Mouse (Mus musculus): ENCODE results near the gene Tha1.
A peak's percentile ranks its signal among the peaks of the same experiment; 100 is the strongest.

Gene Tha1

DNA sequence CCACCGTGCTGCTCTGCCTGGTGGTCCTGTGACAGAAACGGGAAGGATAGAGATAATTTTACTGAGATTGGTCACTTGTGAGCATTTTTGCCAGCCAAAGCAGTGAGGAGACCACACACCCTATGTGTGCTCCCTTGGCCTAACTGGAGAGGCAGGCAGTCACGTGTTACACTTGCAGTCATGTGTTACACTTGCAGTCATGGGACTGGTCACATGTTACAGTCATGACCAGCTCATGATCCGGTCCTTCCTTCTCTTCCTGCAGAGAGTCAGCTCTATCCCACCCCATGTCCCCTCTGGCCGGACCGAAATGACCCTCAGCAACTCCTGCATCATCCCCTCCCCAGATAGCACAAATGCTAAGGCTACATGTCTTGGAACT is 7.7 kb upstream of the Tha1 start:
- no peak for DNase-seq (ENCODE audit: low spot score)

DNA sequence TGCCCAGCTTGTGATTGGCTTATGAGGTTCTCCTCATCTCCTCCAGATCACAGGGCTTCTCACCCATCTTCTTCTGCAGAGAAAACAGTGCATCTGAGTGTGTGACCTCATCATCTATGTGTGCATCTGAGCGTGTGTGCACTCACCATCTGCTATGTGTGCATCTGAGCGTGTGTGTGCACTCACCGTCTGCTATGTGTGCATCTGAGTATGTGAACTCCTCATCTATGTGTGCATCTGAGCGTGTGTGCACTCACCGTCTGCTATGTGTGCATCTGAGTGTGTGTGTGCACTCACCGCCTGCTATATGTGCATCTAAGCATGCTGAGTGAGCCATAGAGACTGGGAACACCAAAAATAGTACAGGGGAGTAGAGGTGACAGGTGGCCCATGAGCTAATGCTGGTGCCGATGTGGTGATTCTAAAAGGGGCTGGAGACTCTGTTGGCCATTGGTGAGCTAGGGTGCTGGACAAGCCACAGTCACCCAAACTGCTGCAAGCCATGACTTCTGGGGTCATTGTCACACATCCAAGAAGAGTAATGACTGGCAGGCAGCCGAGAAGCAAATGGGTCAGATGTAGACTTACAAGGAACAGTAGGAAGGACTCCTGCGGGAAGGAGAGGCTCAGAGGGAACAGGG is 7.2 kb upstream of the Tha1 start:
- no peak for DNase-seq (ENCODE audit: low spot score)

DNA sequence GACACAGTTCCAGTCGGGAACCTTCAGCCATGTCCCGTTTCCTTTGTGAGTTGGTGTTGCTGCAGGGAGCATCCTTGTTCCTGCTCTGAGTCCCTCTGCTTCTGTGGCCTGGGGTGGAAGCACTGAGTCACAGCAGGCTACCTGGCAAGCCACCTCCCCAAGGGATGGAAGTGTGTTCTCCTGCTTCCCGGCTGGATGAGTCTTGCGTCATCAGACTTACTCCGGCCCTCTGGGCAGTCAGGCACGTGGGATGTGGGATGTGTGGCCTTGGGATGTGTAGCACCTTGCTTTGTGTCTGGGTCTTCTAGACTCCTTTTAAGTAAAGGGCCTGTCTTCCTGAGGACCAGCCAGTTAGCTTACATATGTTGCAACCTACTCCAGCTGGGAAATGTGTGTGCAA is 6.4 kb upstream of the Tha1 start:
- DNase-seq (ENCODE audit: low spot score) = no peak

DNA sequence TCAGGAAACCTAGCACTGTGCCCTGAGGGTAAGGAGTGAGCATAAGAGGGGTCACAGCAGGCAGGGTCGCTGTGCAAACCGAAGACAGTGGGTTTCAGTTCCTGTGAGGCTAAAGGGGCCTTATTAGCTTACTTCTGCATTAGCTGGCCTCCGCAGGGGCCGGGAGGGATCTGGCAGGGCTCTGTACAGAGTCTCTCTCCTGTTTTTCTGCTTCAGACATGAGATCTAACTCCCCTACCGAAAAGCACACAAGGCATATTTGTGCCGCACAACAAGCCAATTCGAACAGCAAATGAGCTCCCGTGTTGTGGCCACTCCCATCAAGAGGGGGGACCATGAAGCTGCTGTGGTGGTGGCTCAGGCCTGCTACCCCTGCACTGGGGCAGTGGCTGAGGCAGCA is 5.6 kb upstream of the Tha1 start:
- no peak for DNase-seq (ENCODE audit: low spot score)

DNA sequence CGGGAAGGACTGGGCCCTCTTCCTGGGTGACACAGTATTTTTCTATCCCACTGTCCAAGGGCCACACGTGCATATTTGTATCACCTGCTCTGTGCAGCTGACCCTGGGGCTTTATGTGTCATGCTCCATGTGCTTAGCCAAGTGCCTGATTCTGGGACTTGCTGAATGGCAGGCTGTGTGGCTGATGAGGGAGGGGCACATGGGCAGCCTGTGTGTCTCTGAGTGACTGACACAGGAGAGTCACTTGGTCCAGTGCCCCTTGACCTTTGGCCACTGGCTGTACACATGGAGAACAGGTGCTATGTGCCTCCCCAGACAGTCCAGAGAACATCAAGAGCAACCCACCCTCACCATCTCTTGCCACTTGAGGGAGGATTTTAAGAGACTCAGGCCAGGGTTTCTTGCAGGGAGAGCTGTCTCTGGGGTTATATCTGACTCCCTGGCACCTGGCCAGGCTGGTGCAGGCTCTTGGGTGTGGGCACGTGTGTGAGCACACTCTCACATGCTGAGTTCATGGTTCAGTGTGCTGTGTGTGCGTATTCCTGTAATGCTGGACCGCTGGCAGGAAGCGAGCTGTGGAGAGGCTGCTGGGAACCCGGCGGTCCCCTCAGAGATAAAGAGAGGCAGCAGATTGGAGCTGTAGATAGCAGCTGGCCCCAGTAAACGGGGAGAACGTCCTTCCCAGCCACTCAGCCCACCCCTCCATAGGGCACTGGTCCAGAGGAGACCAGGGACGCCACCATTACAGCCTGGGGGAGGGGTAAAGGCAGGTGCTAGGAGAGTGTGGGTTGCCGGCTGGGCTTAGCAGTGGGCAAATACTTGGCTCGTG is 4.8 kb upstream of the Tha1 start:
- DNase-seq (ENCODE audit: low spot score) = no peak

DNA sequence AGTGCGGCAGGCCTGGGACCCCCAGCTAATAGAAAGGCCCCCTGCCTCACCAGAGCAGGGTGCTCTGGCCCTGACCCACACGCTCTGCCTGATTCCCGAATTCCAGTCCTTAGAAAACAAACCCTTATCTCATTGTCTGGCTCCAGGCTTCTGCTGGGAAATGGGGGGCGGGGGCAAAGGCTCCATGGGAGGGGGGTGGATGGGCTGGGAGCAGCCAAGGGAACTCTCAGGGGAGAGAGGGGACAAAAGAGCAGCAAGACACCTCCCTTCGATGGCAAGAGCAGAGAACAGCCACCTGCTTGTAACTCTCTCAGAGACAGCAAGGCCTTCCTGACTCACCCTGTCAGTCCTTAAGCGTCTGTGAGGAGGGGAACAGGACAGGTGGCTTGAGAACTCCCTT is 2.4 kb upstream of the Tha1 start:
- no peak for DNase-seq (ENCODE audit: low spot score)

DNA sequence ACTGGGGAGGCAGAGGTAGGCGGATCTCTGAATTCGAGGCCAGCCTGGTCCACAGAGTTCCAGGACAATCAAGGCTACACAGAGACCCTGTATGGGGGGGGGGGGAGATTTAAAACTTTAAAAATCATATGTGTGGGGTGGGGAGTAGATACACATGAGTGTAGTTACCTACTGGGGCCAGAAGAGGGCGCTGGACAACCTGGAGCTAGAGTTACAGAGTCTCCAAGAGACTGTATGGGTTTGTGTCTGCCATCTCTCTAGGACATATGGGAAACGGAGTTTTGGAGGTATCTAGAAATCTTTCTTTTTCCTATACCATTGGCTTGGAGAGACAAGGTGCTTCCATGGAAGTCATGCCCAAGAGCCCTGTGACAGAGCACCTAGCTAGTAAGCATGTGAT is 1.1 kb upstream of the Tha1 start:
- no peak for DNase-seq (ENCODE audit: low spot score)

DNA sequence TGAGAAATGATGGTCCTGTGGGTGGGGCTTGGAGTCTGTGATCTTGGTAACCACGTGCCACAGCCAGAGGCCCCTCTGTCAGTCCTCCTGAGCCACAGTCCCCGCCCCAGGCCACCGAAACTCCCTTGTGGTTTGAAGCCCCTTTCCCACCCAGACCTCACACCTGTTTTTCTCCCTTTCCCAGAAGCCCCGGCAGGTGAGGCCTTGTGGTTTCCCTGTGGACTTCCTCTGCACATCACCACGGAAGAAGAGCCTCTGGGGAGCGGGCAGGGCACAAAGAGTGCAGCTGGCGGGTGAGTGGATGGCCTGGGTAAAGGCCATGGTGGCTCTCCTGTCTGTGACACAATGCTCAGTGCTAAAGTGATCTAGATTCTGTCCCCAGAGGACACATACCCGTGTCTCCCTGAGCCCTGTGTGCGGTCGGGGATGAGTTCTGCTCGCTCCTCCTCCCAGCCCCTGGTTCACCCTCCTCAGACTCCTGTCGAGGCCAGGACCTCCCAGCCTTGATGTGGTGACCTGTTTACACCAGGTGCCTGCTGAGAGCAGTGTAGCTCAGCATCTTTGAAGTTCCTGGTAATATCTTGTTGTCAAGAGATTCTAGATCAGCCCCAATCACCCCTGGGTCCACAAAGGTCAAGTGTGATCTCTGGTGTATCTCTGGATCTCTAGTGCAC is 1.2 kb downstream of the Tha1 start:
- no peak for DNase-seq (ENCODE audit: low spot score)

DNA sequence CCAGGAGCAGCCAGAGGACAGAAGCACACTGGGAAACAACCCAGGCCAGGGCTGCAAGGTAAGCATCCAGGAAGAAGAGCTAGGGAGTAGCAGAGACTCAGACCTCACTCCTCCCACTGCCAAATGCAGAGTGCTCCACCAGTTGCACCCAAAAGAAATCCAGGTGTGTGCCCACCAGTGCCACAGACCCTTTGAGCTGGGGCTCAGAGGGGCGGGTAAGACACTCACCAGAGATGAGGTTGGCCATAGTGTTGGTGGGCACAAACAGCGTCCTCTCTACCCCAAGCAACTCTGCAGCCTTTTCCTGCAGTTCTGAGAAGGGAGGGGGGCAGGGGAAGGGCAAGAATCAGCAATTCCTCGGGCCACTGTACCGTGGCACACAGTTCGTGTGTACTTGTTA is 1.9 kb downstream of the Tha1 start:
- no peak for DNase-seq (ENCODE audit: low spot score)

DNA sequence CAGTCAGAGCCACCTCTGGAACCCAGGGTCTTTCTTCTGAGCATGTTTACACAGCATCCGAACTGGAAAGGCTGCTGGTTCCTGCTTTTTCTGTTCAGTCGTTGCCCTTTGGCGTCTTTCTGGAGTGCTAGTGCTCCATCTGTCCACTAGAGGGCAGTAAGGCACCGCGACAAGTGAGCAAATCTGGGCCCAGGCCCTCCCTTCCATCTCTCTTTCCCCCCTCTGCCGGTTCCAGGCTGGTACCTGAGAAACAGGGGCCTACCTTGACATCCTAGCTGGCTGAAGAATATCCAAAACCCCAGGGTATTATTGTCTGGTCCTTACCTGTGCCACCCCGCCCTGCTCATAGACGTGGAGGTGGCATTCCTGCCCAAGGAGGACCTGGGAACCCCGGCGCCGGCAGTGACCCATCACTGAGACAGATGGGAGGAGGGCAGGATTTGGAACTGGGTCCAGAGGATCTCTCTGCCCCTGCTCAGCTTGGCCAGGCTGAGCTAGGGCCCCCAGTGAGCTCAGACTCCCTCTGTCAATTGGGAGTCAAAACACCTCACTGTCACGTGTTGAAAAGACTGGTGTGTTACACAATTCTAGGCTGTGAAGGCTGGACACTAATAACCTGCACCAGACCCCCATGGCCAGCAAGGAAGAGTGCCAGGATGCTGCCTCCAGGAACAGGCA is 2.5 kb downstream of the Tha1 start:
- no peak for DNase-seq (ENCODE audit: low spot score)

DNA sequence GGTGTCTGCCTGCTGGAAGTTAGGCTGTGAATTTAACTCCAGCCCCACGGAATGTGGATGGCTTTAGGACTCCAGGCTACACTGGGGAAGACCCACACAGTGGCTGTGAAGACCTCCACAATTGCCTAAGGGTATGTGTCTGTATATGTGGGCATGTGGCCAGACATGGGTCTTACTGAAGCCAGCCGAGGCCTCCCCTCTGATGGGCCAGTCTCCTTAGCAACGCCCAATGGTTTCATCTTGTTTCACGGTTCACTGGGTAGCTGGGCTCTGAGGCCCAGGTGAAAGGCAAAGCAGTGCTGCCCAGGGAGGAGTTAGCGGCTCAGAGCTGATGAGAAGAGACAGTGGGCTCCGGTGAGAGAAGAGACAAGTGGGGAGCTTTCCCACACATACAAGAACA is 7.3 kb downstream of the Tha1 start:
- no peak for DNase-seq (ENCODE audit: low spot score)

DNA sequence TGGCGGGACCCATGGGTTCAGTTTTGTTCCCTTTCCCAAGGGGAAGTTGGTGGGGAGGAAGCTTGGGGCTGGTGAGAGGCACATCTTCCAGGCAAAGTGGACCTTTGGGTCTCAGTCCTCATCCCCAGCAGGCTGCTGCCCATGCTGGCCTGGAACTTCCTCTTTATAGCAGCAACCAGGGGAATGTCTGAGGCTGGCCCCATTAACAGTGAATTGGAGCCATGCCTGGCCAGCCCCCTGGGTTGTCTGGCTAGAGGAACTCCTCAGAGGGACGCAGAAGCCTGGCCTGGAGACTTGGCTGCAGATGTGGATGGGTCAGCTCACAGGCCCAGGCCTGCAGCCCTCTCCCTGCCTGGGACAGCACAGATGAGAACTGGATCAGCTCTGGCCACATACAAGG is 8.5 kb downstream of the Tha1 start:
- DNase-seq (ENCODE audit: low spot score) = no peak

DNA sequence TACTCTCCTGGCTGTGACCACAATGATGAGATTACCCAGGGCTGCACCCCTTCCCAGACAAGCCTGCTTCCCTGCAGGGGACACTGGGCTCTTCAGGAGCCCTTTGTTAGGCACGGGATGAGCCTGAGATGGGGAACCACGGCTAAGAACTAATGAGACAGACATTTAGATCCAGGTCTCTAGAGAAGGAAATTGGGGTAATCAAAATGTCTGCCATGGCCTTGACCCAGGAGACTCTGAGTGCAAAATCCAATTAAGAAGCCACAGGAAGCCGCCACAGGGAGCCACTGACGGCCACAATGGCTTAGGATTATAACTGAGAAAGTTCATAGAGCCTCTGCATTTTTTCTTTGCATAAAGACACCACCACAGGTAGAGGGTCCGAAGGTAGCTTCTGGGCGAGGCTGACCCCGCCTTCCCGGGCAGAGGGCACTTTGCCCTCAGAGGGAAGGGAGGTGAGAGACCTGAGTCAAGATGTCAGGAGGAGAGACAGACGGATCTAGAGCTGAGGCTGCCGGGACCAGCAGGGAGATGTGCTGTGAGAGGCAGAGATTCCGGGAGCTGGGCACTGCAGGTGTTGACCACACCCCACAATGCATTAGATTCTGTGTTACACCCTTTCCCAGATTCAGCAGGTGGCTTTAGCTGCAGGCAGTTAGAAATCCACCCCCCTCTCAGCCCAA is 10.0 kb downstream of the Tha1 start:
- no peak for DNase-seq (ENCODE audit: low spot score)

DNA sequence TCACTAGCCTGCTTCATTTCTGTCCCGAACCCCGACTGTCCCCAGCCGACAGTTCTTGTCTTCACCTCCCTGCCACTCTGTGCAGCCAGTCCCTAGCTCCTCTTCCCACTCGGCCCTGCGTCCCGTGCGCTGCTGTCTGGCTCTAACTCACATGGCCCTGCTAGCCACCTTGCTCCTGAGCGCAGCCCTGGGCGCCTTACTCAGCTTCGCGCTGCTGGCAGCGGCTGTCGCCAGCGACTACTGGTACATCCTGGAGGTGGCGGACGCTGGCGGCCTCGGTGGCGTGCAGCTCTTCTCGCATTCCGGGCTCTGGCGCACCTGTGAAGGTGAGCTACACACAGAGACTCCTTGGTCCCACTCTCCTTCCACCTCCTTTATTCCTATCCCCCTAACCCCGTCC is 12.7 kb downstream of the Tha1 start, which contains the start of gene Tmem235:
Tmem235 (plus strand) TSS at position 152 of the 400 bp plus-strand sequence.
- no peak for DNase-seq (ENCODE audit: low spot score)

DNA sequence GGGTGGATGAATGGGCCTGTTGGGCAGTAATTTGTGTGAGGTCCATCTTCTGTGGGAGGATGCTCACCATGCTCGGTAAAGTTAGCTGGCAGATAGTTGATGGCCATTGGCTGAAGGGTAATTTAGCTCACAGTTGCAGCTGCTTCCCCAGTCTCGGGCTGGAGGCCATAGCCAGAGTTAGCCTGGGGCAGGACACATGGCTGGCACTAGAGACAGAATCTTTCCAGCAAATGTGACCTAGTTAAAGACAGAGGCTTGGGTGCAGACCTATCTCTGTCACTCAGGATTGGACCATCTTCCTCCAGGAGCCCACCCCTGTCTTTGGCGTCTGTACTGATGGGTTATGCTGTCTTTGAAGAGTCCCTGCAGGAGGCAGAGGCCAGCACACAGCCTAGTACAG is 14.9 kb downstream of the Tha1 start:
- DNase-seq (ENCODE audit: low spot score) = no peak

DNA sequence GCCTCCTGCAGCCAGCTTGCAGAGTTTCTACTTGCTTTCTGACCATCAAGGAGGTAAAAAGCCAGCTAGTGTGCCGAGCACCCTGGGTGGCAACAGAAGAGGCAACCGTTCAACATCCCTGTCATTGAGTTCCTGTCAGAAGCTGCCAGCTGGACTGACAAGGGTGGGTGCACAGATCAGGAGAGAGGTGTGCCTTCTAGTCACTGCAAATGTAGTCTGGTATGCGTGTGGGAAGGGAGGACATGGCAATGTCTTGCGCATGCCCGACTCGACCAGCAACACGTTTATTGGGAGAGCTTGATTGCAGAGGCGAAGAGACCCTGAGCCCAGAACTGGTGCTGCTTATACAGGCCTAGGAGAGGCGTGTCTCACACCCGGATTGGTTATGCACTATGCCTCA is 15.8 kb downstream of the Tha1 start:
- DNase-seq (ENCODE audit: low spot score) = no peak

DNA sequence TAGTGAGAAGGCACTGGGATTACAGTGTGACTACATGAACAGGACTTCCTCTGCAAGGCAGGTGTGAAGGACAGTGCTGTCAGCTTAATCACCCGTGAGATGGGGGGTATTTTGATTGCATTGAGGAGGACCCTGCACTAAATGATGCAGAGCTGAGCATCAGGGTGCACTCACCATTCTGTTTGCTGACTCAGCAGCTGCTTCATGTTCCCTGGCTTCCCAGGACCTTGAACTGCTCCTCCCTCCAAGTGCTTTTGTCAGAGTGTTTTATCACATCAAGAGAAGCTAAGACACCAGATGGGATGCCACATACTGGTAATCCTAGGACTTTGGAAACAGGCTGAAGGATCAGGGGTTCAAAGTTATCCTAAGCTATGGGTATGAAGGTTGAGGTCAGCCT is 17.3 kb downstream of the Tha1 start:
- no peak for DNase-seq (ENCODE audit: low spot score)

DNA sequence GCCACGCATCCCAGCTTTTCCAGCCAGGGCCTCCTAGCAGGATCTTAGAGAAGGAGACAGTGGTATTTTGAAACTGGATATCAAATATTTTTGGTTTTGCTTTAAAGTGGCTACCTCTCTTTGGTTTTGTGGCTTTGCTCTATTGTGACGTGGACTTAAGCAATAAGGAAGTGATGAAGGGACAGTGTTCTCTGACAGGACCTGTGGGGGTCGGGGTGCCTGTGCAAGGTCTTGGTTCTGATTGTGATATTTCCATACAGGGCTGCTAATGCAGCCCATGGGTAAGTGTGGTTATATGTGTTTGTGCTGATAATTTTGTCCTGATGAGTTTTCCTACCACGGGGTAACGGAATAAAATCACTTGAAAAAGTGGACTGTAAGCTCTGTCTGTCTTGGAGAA is 17.9 kb downstream of the Tha1 start:
- DNase-seq (ENCODE audit: low spot score) = no peak

DNA sequence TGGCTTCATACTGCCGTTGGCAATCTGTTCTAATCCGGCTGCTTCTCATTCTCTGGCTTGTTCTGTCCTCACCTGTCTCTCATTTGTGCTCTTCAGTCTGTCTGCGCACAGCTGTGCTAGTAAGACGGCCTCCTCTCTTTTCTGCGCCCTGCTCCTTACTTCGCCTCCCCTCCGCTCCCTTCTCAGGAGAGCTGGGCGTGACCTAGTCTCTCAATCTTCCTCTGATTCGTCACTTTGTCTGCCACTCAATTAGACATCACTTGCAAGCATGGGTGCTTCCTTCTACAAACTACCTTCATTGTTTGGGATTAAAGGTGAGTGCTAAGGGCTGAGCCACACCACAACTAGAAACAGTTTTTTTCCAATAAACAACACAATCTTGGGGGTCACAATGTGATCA is 19.0 kb downstream of the Tha1 start:
- DNase-seq (ENCODE audit: low spot score) = no peak

DNA sequence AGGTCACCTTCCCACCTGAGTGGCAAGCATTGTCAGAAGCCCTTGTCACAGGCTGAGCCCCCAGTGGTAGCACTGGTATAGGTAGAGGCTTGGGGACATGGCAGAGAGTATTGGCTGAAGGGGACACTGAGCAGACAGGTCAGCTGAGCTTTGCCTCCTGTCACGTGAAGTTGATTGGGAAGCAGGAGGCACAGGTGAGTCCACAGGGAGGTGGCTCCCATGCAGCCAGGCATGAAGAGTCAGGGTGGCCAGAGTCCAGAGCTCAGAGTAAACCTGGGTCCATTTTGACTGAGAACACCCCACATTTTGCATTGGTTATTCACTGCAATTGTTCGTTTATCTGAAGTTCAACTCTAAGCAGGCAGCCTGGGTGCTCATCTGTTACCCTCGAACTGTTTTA is 20.4 kb downstream of the Tha1 start:
- DNase-seq (ENCODE audit: low spot score) = no peak

DNA sequence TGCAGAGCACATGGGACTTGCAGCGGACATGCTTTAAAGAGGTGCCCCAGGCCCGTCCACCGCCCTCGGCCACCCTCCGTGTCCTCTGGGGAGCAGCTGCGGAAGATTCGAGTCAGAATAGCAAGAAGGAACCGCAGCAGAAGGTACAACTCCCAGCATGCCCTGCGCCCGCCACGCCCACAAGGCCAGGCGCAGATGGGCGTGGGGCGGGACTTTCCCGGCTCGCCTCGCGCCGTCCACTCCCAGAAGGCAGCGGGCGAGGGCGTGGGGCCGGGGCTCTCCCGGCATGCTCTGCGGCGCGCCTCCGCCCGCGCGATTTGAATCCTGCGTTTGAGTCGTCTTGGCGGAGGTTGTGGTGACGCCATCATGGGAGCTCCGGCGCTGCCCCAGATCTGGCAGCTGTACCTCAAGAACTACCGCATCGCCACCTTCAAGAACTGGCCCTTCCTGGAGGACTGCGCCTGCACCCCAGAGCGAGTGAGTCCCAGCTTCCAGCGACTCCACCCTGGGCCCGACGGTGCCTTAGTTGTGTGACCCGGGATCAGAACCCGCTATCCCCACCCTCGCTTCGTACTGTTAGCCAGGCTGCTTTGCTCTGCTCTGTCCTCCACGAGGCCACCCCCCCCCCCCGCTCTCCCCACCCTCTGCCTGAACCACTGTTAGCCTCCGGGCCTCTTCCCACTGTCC is 24.2 kb downstream of the Tha1 start, which contains the start of gene Birc5:
Birc5 (plus strand) TSS at position 267 of the 687 bp plus-strand sequence.
- peak; percentile 82 for DNase-seq (ENCODE audit: low spot score)

Data from urinary bladder, postnatal 10 days (tissue).